Mouse (Mus musculus): ENCODE results near the gene Fbxo21. TPM values are rescaled to one million over a fixed set of nuclear protein-coding genes. Genes with fewer than 3 reads are reported as not detected.

Gene Fbxo21
- total RNA-seq, 2 experiments from 2014 or later = 127 to 128 TPM

- no peak for DNase-seq (ENCODE audit: low spot score in 2 of 2)
Measured at GRCm38 (mm10) chr5:118015669-118016068, 39.1 kb downstream of the Fbxo21 start.

- no peak for DNase-seq (ENCODE audit: low spot score in 2 of 2)
Measured at GRCm38 (mm10) chr5:118017527-118017926, 41.0 kb downstream of the Fbxo21 start.

GRCm38 (mm10) chr5:118019905-118020304 lies 43.4 kb downstream of the Fbxo21 start:
- DNase-seq (ENCODE audit: low spot score in 2 of 2) = no peak

- no peak for DNase-seq (ENCODE audit: low spot score in 2 of 2)
Measured at GRCm38 (mm10) chr5:118023053-118023452, 46.5 kb downstream of the Fbxo21 start.

DNA sequence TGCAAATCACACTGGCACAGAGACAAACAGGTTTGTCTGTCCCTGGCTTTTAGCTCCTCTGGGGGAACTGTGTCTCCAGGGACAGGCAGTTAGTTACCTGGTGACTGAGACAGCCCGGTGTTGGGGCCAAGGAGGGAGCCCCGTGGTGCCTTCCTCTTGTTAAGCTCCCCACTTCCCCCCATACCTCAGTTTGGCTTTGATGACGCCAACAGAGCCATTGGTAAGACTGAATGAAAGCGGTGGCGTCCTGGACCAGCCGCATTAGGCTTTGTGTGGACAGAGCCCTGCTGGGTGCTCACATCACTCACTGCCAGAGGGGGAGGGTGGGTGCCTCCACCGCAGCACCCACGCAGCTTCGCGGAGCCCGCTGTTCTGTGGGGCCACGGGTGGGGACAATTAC lies 49.4 kb downstream of the Fbxo21 start:
- no peak for DNase-seq (ENCODE audit: low spot score in 2 of 2)

DNA sequence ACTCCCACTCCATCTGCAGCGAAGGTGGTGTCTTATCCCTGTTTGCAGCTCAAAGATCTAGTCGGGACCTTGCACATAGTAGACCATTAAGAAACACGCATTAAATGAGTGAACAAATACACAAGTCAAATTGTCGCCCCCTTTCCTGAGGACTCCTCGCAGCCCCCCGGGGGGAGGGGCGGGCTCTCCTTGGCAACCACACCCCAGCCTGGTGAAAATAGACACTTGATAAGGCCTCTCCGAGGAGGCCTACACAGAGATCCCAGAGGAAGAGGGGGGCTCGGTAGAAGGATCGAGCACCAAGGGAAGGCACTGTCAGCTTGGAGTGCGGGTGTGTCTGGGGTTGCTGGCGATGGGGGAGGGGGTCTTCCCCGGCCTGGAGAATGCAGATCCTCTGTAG lies 49.8 kb downstream of the Fbxo21 start:
- DNase-seq (ENCODE audit: low spot score in 2 of 2) = no peak

DNA sequence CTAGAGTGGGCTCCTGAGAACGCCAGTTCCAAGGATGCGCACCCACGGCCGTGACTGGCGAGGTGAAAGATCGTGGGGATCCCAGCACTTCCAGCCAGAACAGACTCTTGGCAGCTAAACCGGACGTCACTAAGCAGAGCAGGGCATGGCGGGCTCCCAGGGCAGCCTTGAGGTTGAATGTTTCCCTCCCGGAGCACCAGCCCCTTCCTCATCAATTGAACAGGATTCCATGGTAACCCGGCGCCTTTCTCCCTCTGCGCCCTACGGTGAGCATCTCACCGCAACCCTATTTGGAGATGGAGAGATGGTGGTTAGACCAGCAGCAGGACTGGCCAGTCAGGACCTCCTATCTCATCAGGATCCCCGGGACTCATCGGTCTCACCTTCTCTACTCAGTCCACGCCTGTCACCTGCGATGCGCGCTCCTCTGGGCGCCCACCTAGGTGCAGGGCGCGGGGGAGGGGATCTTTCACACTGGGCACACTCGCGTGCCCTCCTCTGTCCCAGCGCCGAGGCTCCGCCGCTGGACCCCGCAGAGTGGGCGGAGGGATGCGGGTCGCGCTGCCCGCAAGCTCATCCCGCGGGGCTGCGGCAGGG lies 50.7 kb downstream of the Fbxo21 start:
- no peak for DNase-seq (ENCODE audit: low spot score in 2 of 2)

- DNase-seq (ENCODE audit: low spot score in 2 of 2) = peak in 1 of 2 experiments; percentile 56
Measured at GRCm38 (mm10) chr5:118027698-118028190, 51.2 kb downstream of the Fbxo21 start, which contains the start of gene Tesc. Gene Tesc (plus strand): TSS chr5:118027743.

- DNase-seq (ENCODE audit: low spot score in 2 of 2) = no peak
Measured at GRCm38 (mm10) chr5:118028191-118029034, 51.9 kb downstream of the Fbxo21 start.

DNA sequence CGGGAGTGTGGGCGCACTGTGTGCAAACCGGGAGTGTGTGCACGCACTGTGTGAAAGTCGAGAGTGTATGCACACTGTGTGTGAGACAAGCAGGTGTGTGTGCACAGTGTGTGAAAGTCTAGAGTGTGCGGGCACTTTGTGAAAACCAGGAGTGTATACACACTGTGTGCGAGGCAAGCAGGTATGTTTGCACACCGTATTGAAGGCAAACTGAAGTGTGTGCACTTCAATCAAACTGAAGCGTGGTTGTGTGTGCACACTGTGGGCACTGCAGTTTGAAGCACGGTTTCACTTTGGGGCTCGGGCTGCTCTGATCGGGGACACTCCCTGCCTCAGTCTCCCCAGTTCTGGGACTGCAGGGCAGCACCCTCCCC lies 52.5 kb downstream of the Fbxo21 start:
- DNase-seq (ENCODE audit: low spot score in 2 of 2) = no peak

DNA sequence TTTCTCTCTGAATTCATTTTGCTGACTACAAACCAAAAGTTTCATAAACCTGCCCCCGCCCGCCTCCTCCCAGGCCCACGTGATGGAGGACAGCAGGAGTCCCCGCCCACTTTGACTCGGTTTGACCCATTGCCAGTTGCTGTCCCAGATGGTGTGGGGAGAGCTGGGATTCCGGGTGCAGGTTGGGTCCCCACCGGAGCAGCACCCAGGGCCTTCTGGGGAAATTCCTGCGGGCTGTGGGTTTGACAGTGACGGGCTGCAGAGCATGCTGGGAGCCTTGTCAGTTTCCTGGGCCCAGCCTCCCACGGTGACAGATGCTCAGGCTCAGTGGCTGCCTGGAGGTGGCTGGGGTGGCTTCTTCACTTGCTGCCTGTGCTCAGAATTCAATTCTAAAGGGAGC lies 52.9 kb downstream of the Fbxo21 start:
- peak; percentile 78 to 89 for DNase-seq (ENCODE audit: low spot score in 2 of 2)

GRCm38 (mm10) chr5:118030022-118030675 lies 53.6 kb downstream of the Fbxo21 start:
- no peak for DNase-seq (ENCODE audit: low spot score in 2 of 2)

- no peak for DNase-seq (ENCODE audit: low spot score in 2 of 2)
Measured at GRCm38 (mm10) chr5:118031059-118031458, 54.5 kb downstream of the Fbxo21 start.

DNA sequence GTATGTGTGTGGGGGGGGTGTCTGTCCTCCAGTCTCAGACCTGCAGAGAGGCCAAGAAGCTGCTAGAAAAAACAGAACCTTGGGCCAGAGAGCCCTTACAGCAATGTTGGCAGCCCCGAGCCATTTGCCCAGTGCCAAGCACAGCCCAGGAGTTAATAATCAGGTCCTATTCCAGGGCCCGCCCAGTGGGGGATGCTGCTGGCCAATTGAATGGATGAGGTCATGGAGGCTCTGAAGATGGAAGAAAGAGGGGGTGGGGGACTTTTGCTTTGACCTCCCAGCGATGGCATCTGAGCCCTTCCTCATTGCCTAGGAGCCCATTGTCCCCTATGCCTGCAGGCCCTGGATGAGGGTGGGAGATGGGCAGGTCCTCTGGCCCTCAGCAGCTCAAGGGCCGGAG lies 55.0 kb downstream of the Fbxo21 start:
- no peak for DNase-seq (ENCODE audit: low spot score in 2 of 2)

DNA sequence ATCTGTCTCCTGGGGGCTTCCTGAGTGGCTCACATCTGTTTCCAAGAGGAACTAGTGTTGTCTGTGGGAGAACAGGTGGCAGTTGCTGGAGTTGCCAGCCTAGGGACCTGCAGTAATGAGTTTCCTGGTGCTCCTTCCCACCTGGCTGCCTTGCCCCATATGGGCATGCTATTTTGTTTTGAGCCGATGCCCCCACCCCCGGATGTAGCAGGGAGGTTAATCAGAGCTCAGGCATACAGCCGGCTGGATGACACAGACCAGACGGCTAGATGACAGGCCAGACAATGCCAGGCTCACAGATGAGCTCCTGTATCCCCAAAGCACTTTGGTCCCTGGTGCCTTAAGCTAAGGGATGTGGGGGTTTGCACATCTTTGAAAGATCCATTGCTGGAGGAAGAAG lies 56.8 kb downstream of the Fbxo21 start:
- no peak for DNase-seq (ENCODE audit: low spot score in 2 of 2)

DNA sequence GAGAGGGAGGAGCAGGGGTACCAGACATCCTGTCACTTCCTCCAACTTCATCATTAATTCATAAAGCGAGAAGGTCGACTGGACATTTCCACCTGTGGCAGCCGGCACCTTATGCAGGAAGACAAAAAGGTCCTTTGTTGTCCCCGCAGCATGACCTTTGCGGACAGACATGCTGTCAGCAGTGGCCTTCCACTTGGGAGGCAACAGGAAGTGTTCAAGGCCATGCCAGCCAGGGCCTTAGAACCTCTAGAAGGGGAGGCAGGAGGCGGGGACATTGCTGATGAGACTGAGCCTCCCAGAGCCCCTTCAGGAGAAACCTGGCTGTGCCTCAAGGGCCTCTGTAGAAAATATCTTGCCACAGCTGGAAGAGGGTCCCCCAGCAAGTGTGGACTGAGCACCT lies 57.2 kb downstream of the Fbxo21 start:
- no peak for DNase-seq (ENCODE audit: low spot score in 2 of 2)

GRCm38 (mm10) chr5:118034632-118035031 lies 58.1 kb downstream of the Fbxo21 start:
- no peak for DNase-seq (ENCODE audit: low spot score in 2 of 2)

- DNase-seq (ENCODE audit: low spot score in 2 of 2) = no peak
Measured at GRCm38 (mm10) chr5:118035786-118036185, 59.3 kb downstream of the Fbxo21 start.

DNA sequence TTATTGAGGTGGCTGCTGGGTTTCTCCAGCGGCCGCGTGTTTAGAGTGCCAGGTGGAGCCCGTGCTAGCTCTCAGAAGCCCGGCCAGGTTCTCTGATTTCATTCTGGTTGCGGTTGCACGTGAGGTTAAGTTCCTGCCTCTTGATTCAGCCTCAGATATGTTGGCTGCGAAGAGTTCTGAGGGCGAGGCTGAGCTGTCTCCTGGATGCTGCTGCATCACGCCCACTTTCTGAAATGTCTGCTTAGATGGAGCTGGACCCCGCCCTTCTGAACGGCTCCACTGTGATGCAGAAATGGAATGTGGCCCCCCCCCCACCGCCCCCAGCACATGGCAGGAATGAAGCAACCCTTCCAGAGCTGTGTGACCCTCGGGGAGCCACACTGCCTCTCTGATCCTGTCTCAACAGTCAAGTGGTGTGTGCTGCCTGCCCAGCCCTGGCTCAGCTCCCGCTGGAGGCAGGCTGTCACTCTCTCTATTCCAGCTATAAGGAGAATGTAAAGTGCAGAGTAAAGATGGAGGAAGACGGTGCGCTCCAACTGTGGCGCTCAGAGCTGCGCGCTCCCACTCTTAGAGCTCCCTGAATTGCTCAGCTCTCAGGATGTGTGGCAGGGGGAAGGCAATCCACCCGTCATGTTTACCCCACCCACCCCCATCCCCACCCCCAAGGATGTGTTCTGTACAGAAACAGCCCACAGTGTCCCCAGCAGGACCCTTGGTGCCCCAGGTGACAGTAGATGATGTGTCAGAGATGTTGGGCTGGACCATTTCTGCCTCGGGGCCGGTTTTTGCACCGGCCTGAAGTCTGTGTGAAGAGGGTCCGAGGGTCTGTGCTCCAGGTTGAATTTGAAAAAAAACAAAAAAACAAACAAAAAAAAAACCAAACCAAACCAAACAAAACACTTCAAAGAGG lies 60.6 kb downstream of the Fbxo21 start:
- DNase-seq (ENCODE audit: low spot score in 2 of 2) = peak in 1 of 2 experiments; percentile 65

GRCm38 (mm10) chr5:118037798-118038484 lies 61.4 kb downstream of the Fbxo21 start:
- DNase-seq (ENCODE audit: low spot score in 2 of 2) = peak in 1 of 2 experiments; percentile 32

All from left cerebral cortex, adult 18-20 months (tissue).